Mouse (Mus musculus) heart, embryonic 15.5 days (tissue): ENCODE measurements around the gene Odaph. TPM values are rescaled to one million over a fixed set of nuclear protein-coding genes. Genes with fewer than 3 reads are reported as not detected.

Source experiments
- ATAC-seq: fragments of 200-750 bp; cut with Nextera tagmentation; replicated peaks from 2 replicates; pipeline ENCODE4 v1.8.0; 2017; ENCODE audit warnings: low read depth, moderate TSS enrichment; ENCODE audit not compliant: insufficient number of reproducible peaks, insufficient read depth, low FRiP score
- H3K27ac ChIP-seq: fragments of 300-500 bp; sonication (generic); 2 replicates; pipeline ENCODE4 v1.5.1; 2015; ENCODE audit warnings: mild to moderate bottlenecking, inconsistent platforms
- H3K27me3 ChIP-seq: fragments of 300-500 bp; sonication (generic); 2 replicates; pipeline ENCODE4 v1.6.1; 2015; ENCODE audit warnings: inconsistent platforms
- H3K36me3 ChIP-seq: fragments of 300-500 bp; sonication (generic); 2 replicates; pipeline ENCODE4 v1.6.1; 2015; ENCODE audit warnings: mild to moderate bottlenecking, inconsistent platforms
- H3K4me1 ChIP-seq: fragments of 300-500 bp; sonication (generic); replicated peaks from 2 replicates; pipeline ENCODE4 v1.6.1; 2015; ENCODE audit warnings: inconsistent platforms
- H3K4me2 ChIP-seq: fragments of 300-500 bp; sonication (generic); 2 replicates; pipeline ENCODE4 v1.6.1; 2015; ENCODE audit warnings: inconsistent platforms, mild to moderate bottlenecking, moderate library complexity
- H3K4me3 ChIP-seq: fragments of 300-500 bp; sonication (generic); 2 replicates; pipeline ENCODE4 v1.5.1; 2015; ENCODE audit warnings: mild to moderate bottlenecking, inconsistent platforms
- H3K9ac ChIP-seq: fragments of 300-500 bp; sonication (generic); 2 replicates; pipeline ENCODE4 v1.6.1; 2015; ENCODE audit warnings: mild to moderate bottlenecking, inconsistent platforms
- H3K9me3 ChIP-seq: fragments of 300-500 bp; sonication (generic); replicated peaks from 2 replicates; pipeline ENCODE4 v1.6.1; 2016; ENCODE audit warnings: inconsistent platforms
- WGBS: fragments of 180-500 bp; shearing (Covaris S2); methylation state at CpG from one replicate; pipeline ENCODE4 v1.1.7; 2015; ENCODE audit warnings: mixed read lengths; 5-methylcytosine and 5-hydroxymethylcytosine counted together
- polyA plus RNA-seq: library from polyadenylated mRNA; unstranded; fragments of >200 nt; fragmentation: Nextera tagmentation; extraction: Ambion mirVana; gene quantifications from 2 replicates; pipeline ENCODE4 v1.2.1, GENCODE M21; 2015

The Odaph gene
- polyA plus RNA-seq, 1 experiment from 2014 or later = not detected

GRCm38 (mm10) chr5:91962639-91963440 lies 24.4 kb upstream of the Odaph start, which contains the start of gene Rchy1:
Gene Rchy1 (minus strand): TSS chr5:91963068.
- peak within 1 kb of the TSS; percentile 74 for H3K9ac ChIP-seq
- H3K9me3 ChIP-seq = no peaks in the 10 kb centered on the region
- H3K36me3 ChIP-seq = no peaks in the 10 kb centered on the region
- peak within 1 kb of the TSS; percentile 74 for H3K4me3 ChIP-seq
- peak within 1 kb of the TSS; percentile 65 for H3K4me2 ChIP-seq
- ATAC-seq = peak; percentile 95
- WGBS = under 1% methylated on average over 65 of the region's 65 CpGs
- peaks cover 30% of the 10 kb centered on the region for H3K4me1 ChIP-seq
- H3K27me3 ChIP-seq = no peaks in the 10 kb centered on the region
- peak within 1 kb of the TSS; percentile 99 for H3K27ac ChIP-seq

GRCm38 (mm10) chr5:91972046-91972445 lies 15.2 kb upstream of the Odaph start:
- ATAC-seq = no peak
- H3K27me3 ChIP-seq = no peaks in the 10 kb centered on the region
- no peak overlapping the region for H3K27ac ChIP-seq
- WGBS = 72% methylated on average over 3 of the region's 3 CpGs
- H3K4me3 ChIP-seq = no peak overlapping the region
- H3K36me3 ChIP-seq = 0 out of 2 replicates have a peak, but pooled peaks cover 2% of the 10 kb centered on the region
- no peaks in the 10 kb centered on the region for H3K9me3 ChIP-seq
- no peaks in the 10 kb centered on the region for H3K4me1 ChIP-seq
- no peak overlapping the region for H3K4me2 ChIP-seq
- H3K9ac ChIP-seq = no peak overlapping the region

- Histone ChIP-seq H3K9ac (no peak overlapping the region), H3K27me3 (no peaks in the 10 kb centered on the region), H3K9me3 (no peaks in the 10 kb centered on the region), H3K27ac (no peak overlapping the region), H3K4me2 (no peak overlapping the region), H3K36me3 (0 out of 2 replicates have a peak, but pooled peaks cover 2% of the 10 kb centered on the region), H3K4me3 (no peak overlapping the region), H3K4me1 (no peaks in the 10 kb centered on the region)
- 82% methylated on average over 7 of the region's 7 CpGs for WGBS
- ATAC-seq = no peak
Observed at GRCm38 (mm10) chr5:91974002-91974401, 13.3 kb upstream of the Odaph start.

GRCm38 (mm10) chr5:91975758-91976157 lies 11.5 kb upstream of the Odaph start:
- Histone ChIP-seq H3K4me2 (no peak overlapping the region), H3K4me1 (no peaks in the 10 kb centered on the region), H3K9me3 (no peaks in the 10 kb centered on the region), H3K4me3 (no peak overlapping the region), H3K36me3 (no peaks in the 10 kb centered on the region), H3K9ac (no peak overlapping the region), H3K27ac (no peak overlapping the region), H3K27me3 (no peaks in the 10 kb centered on the region)
- WGBS = 83% methylated on average over 9 of the region's 9 CpGs
- ATAC-seq = no peak

- H3K36me3 ChIP-seq = no peaks in the 10 kb centered on the region
- WGBS = 71% methylated on average over 10 of the region's 10 CpGs
- no peaks in the 10 kb centered on the region for H3K27me3 ChIP-seq
- no peak overlapping the region for H3K4me3 ChIP-seq
- H3K4me2 ChIP-seq = no peak overlapping the region
- no peaks in the 10 kb centered on the region for H3K9me3 ChIP-seq
- no peaks in the 10 kb centered on the region for H3K4me1 ChIP-seq
- ATAC-seq = no peak
- H3K9ac ChIP-seq = no peak overlapping the region
- no peak overlapping the region for H3K27ac ChIP-seq
Observed at GRCm38 (mm10) chr5:91976566-91977396, 10.5 kb upstream of the Odaph start.

- Histone ChIP-seq H3K4me1 (no peaks in the 10 kb centered on the region), H3K36me3 (no peaks in the 10 kb centered on the region), H3K27me3 (no peaks in the 10 kb centered on the region), H3K9ac (no peak overlapping the region), H3K4me3 (no peak overlapping the region), H3K9me3 (no peaks in the 10 kb centered on the region), H3K27ac (no peak overlapping the region), H3K4me2 (no peak overlapping the region)
- no peak for ATAC-seq
- WGBS = 79% methylated on average over 2 of the region's 2 CpGs
Observed at GRCm38 (mm10) chr5:91977397-91977770, 9.9 kb upstream of the Odaph start.

GRCm38 (mm10) chr5:91981176-91981840 lies 6.0 kb upstream of the Odaph start:
- Histone ChIP-seq H3K4me1 (no peaks in the 10 kb centered on the region), H3K4me3 (no peak overlapping the region), H3K36me3 (no peaks in the 10 kb centered on the region), H3K27ac (no peak overlapping the region), H3K9ac (no peak overlapping the region), H3K27me3 (no peaks in the 10 kb centered on the region), H3K4me2 (no peak overlapping the region), H3K9me3 (no peaks in the 10 kb centered on the region)
- WGBS = 88% methylated on average over 11 of the region's 11 CpGs
- ATAC-seq = no peak

GRCm38 (mm10) chr5:91983490-91983889 lies 3.8 kb upstream of the Odaph start:
- H3K4me1 ChIP-seq = no peaks in the 10 kb centered on the region
- ATAC-seq = no peak
- no peaks in the 10 kb centered on the region for H3K36me3 ChIP-seq
- H3K9me3 ChIP-seq = no peaks in the 10 kb centered on the region
- H3K4me3 ChIP-seq = no peak overlapping the region
- WGBS = 59% methylated on average over 2 of the region's 2 CpGs
- no peaks in the 10 kb centered on the region for H3K27me3 ChIP-seq
- no peak overlapping the region for H3K4me2 ChIP-seq
- no peak overlapping the region for H3K9ac ChIP-seq
- no peak overlapping the region for H3K27ac ChIP-seq

- no peak overlapping the region for H3K4me2 ChIP-seq
- H3K9ac ChIP-seq = no peak overlapping the region
- H3K27me3 ChIP-seq = no peaks in the 10 kb centered on the region
- no peak overlapping the region for H3K27ac ChIP-seq
- no peaks in the 10 kb centered on the region for H3K4me1 ChIP-seq
- no peaks in the 10 kb centered on the region for H3K36me3 ChIP-seq
- 68% methylated on average over 2 of the region's 2 CpGs for WGBS
- H3K4me3 ChIP-seq = no peak overlapping the region
- ATAC-seq = no peak
- no peaks in the 10 kb centered on the region for H3K9me3 ChIP-seq
Observed at GRCm38 (mm10) chr5:91985721-91986120, 1.6 kb upstream of the Odaph start.

GRCm38 (mm10) chr5:91987799-91988198 lies 524 bp downstream of the Odaph start:
- H3K4me2 ChIP-seq = no peak overlapping the region
- no peak for ATAC-seq
- no peaks in the 10 kb centered on the region for H3K4me1 ChIP-seq
- H3K36me3 ChIP-seq = no peaks in the 10 kb centered on the region
- no peaks in the 10 kb centered on the region for H3K27me3 ChIP-seq
- H3K27ac ChIP-seq = no peak overlapping the region
- WGBS = 89% methylated on average over 2 of the region's 2 CpGs
- no peaks in the 10 kb centered on the region for H3K9me3 ChIP-seq
- H3K4me3 ChIP-seq = no peak overlapping the region
- no peak overlapping the region for H3K9ac ChIP-seq

- H3K4me3 ChIP-seq = no peak overlapping the region
- no peaks in the 10 kb centered on the region for H3K27me3 ChIP-seq
- no peaks in the 10 kb centered on the region for H3K9me3 ChIP-seq
- no peak overlapping the region for H3K27ac ChIP-seq
- H3K9ac ChIP-seq = no peak overlapping the region
- 78% methylated on average over 9 of the region's 9 CpGs for WGBS
- ATAC-seq = no peak
- H3K4me1 ChIP-seq = no peaks in the 10 kb centered on the region
- no peak overlapping the region for H3K4me2 ChIP-seq
- no peaks in the 10 kb centered on the region for H3K36me3 ChIP-seq
Observed at GRCm38 (mm10) chr5:91989261-91989660, 2.0 kb downstream of the Odaph start.
